ENCODE assay signal across 8 mouse cellular contexts in genomic region chr14:54431334-54432077, GRCm38 (mm10). TPM values are rescaled to one million over a fixed set of nuclear protein-coding genes. Genes with fewer than 3 reads are reported as not detected.
DNase-seq lines count a peak whose midpoint lies in the region; ATAC-seq and TF ChIP-seq lines count a peak whose summit lies in the region.

TSS of gene Mmp14 (plus strand) at chr14:54431612.

- peaks cover 67% of the 10 kb centered on the region for H3K4me1 ChIP-seq in heart, embryonic 15.5 days (replicated peaks)
- H3K4me1 ChIP-seq in lung, postnatal 0 days (ENCODE audit: insufficient read depth, low read depth, low read length) = peaks cover 39% of the 10 kb centered on the region; the same call in 1 of the 2 replicates

- ATAC-seq in heart, embryonic 15.5 days (replicated peaks; ENCODE audit: insufficient number of reproducible peaks, insufficient read depth, low FRiP score, low read depth) = peak; percentile 63
- ATAC-seq in lung, postnatal 0 days = peak; percentile 47

- peak within 1 kb of the TSS; percentile 92 for H3K9ac ChIP-seq in heart, embryonic 15.5 days
- H3K9ac ChIP-seq in lung, postnatal 0 days (replicated peaks; ENCODE audit: low read depth) = peak within 1 kb of the TSS; percentile 97

- H3K4me2 ChIP-seq in heart, embryonic 15.5 days = peak within 1 kb of the TSS; percentile 67
- peak within 1 kb of the TSS; percentile 77 for H3K4me2 ChIP-seq in lung, postnatal 0 days (replicated peaks; ENCODE audit: low read depth, low read length)

- H3K27me3 ChIP-seq in heart, embryonic 15.5 days = no peaks in the 10 kb centered on the region
- no peaks in the 10 kb centered on the region for H3K27me3 ChIP-seq in lung, postnatal 0 days (replicated peaks; ENCODE audit: insufficient read depth, low read length)

- peaks cover 5% of the 10 kb centered on the region; the same call in 1 of the 2 replicates for H3K36me3 ChIP-seq in heart, embryonic 15.5 days
- H3K36me3 ChIP-seq in lung, postnatal 0 days (ENCODE audit: insufficient read depth, low read length) = no peaks in the 10 kb centered on the region; the same call in 1 of the 2 replicates

- WGBS in heart, embryonic 15.5 days = under 1% methylated on average over 49 of the region's 49 CpGs
- WGBS in lung, postnatal 0 days = 1% methylated on average over 37 of the region's 49 CpGs

- peak; percentile 25; the same call in 1 of the 2 replicates for TF ChIP-seq EP300 in lung, postnatal 0 days (IDR thresholded peaks at IDR 0.05)

- peak within 1 kb of the TSS; percentile 96 for H3K27ac ChIP-seq in heart, embryonic 15.5 days
- H3K27ac ChIP-seq in lung, postnatal 0 days (ENCODE audit: low read length) = peak within 1 kb of the TSS; percentile 98

- DNase-seq in thymus, postnatal 0 days (ENCODE audit: low spot score) = no peak
- no peak for DNase-seq in thymus, adult 18-20 months
- DNase-seq in fibroblast of lung, adult 2 months (ENCODE audit: low read depth) = peak; percentile 83
- peak; percentile 52 to 69 for DNase-seq in layer of hippocampus, postnatal 10 days (ENCODE audit: low spot score in 2 of 2)
- peak; percentile 94 for DNase-seq in lung, postnatal 0 days (ENCODE audit: low spot score)
- peak; percentile 79 for DNase-seq in retina, embryonic 14.5 days (ENCODE audit: low spot score)
- DNase-seq in c-Kit-positive CD71-positive TER-119-positive erythroid progenitor cells, embryonic 14.5 days (ENCODE audit: low spot score) = no peak

- peak within 1 kb of the TSS; percentile 74 for H3K4me3 ChIP-seq in heart, embryonic 15.5 days
- peak within 1 kb of the TSS; percentile 89 for H3K4me3 ChIP-seq in lung, postnatal 0 days (ENCODE audit: low read depth, low read length)

- TF ChIP-seq CTCF in lung, postnatal 0 days (IDR thresholded peaks at IDR 0.05) = peak; percentile 58

- H3K9me3 ChIP-seq in heart, embryonic 15.5 days (replicated peaks) = no peaks in the 10 kb centered on the region
- H3K9me3 ChIP-seq in lung, postnatal 0 days (ENCODE audit: low read length) = no peaks in the 10 kb centered on the region

RNA-seq across cellular contexts. Expression of gene Mmp14, which starts in this region (rescaled TPM):
- polyA plus RNA-seq in thymus, postnatal 0 days (2015; fragmentation: Nextera tagmentation; extraction: Ambion mirVana) = 35.6 and 36.1 TPM in 2 replicates
- polyA plus RNA-seq in heart, embryonic 15.5 days (2015; fragmentation: Nextera tagmentation; extraction: Ambion mirVana) = 91.2 and 125 TPM in 2 replicates
- 10 to 100 TPM; 39.1 to 41.0 TPM for total RNA-seq in layer of hippocampus, postnatal 10 days (2021)
- 150 and 155 TPM in 2 replicates for polyA plus RNA-seq in lung, postnatal 0 days (2015; fragmentation: Nextera tagmentation; extraction: Ambion mirVana)

Comparison
In these comparisons a context has a peak if more than half of its experiments do, and no peak if none do; other contexts are left out.
1. DNase-seq: peak in fibroblast of lung, adult 2 months (single experiment), layer of hippocampus, postnatal 10 days (2 of 2), lung, postnatal 0 days (single experiment) and retina, embryonic 14.5 days (single experiment); none in thymus, postnatal 0 days (single experiment), thymus, adult 18-20 months (0 of 2) and c-Kit-positive CD71-positive TER-119-positive erythroid progenitor cells, embryonic 14.5 days (single experiment).